Mouse (Mus musculus) small intestine, adult 10 weeks (tissue): Measurements from ENCODE around the gene Olfr902. TPM values are rescaled to one million over a fixed set of nuclear protein-coding genes. Genes with fewer than 3 reads are reported as not detected.

ENCODE experiments used
- polyA plus RNA-seq: library from polyadenylated mRNA; stranded (reverse); fragments of 350-450 nt; fragmentation: Illumina TruSeq; extraction: RNeasy Lipid Tissue Mini Kit (QIAGEN cat#74804); gene quantifications from one replicate; pipeline ENCODE4 v1.2.3, GENCODE M21; 2014; ENCODE audit warnings: low replicate concordance

Olfr902 gene
- polyA plus RNA-seq: not detected

DNA sequence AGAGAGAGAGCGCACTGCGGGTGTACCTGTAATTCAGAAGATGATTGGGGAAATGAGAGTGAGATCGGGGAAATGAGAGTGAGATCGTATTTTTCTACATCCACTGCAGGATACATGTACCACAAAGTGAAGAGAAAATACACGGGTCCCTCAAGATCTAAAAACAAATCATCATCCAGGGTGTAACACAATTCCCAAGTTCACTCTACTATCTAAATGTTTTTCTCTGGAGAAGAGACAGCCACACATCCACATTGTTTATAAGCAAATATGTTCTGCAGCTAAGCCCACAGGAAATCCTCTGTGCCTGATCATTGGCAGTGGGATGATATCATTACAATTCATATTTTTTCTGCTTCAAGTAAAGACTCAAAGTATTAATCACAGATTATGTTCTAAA, at the start of gene Olfr902:
Gene Olfr902, plus strand, starts transcription at position 301 of the 400 bp plus-strand sequence.

GRCm38 (mm10) chr9:38401398-38401797, 46.1 kb upstream of the Olfr902 start, which contains the start of gene Olfr147:
Olfr147 (plus strand) TSS chr9:38401698.

DNA sequence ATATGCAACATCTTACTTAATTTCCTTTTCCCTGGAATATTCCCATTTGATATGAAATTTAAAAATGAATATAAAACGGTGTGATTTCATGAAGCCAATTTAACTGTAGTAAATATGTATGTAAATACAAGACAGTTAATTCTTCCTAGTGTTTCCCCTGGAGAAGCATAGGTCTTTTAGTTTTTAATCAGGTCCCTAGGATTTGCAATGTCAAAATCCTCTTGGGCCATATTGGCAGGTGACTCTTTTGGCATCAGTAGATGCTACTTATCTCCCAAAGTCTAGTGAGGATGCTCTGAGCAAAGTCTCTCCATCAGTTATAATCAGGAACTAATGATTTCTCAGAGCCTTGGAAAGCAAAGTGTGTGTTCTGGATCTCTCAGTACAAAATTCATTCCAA, 18.3 kb upstream of the Olfr902 start, which contains the start of gene Olfr901:
Gene Olfr901, plus strand, starts transcription at position 301 of the 400 bp plus-strand sequence.

GRCm38 (mm10) chr9:38462844-38463243, 15.4 kb downstream of the Olfr902 start, which contains the start of gene Olfr904:
Olfr904 (plus strand) TSS chr9:38463144.

DNA sequence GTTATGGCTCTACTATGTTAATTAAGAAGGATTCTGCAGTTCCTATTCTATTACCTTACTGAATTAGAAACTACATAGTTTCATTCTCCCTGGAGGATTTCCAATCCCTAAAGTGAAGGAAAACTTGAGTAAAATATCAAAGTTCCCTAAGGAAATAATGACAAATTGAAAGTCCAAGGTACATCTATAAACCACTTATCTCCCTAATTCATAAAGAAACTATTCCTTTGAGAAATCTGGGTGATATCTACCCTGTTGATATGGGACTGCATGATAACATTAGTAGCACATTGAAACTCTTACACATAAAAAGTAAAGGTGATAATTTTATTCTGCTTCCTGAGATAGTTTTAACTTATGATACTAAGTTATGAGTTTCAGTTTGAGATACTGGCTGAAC, 23.4 kb downstream of the Olfr902 start, which contains the start of gene Olfr905:
Gene Olfr905, plus strand, starts transcription at position 301 of the 400 bp plus-strand sequence.

DNA sequence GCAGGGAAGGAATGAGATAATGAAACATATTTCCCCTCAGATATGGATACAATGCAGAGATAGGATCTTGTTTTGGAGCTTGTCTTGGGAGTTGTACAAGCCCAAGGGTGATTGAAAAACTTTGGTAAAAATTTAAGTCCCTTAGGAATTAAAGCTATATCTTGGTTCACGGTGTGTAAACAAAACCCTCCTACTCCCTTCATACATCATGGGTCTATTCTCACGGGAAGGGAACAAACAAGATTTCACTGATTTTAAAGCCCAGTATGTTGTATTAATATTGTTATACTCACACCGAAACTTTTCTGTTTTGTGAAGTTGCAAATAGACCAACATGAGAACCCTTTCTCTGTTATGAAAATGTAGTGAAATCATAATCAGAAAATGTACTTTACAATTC, 39.3 kb downstream of the Olfr902 start, which contains the start of gene Olfr906:
Gene Olfr906, plus strand, starts transcription at position 301 of the 400 bp plus-strand sequence.

DNA sequence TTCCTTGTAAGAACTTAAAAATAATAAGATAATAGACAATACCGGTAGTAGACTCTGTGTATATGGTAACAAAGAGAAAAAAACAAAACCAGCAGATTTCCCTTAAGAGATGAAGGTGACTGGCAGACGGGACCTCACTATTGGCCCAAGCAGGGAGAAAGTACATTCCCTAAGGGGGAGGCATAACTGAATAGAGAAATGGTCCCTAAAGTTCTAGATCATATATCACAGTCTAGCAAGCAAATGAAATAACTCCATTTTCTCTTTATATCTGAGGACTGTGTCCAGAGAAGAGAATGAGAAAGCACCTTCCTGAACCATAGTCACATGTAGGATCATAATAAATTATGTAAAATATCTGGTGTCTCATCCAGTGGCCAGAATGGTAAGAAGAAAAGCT, 48.0 kb downstream of the Olfr902 start, which contains the start of gene Olfr907:
Gene Olfr907, plus strand, starts transcription at position 301 of the 400 bp plus-strand sequence.

Other genes with a start within 250 kb of the Olfr902 start
- not detected for gene Olfr893, start 239.3 kb upstream of the Olfr902 start, polyA plus RNA-seq
- not detected for gene Olfr894, start 229.6 kb upstream of the Olfr902 start, polyA plus RNA-seq
- gene Olfr143, start 194.9 kb upstream of the Olfr902 start, polyA plus RNA-seq: not detected
- gene Olfr895, start 179.8 kb upstream of the Olfr902 start, polyA plus RNA-seq: not detected
- not detected for gene Olfr896-ps1, start 156.5 kb upstream of the Olfr902 start, polyA plus RNA-seq
- gene Olfr25, start 118.6 kb upstream of the Olfr902 start, polyA plus RNA-seq: not detected
- gene Olfr898, start 99.2 kb upstream of the Olfr902 start, polyA plus RNA-seq: not detected
- gene Olfr250, start 80.8 kb upstream of the Olfr902 start, polyA plus RNA-seq: not detected
- gene Olfr251, start 70.6 kb upstream of the Olfr902 start, polyA plus RNA-seq: not detected
- gene Olfr147, start 46.0 kb upstream of the Olfr902 start, polyA plus RNA-seq: not detected
- not detected for gene Olfr901, start 18.2 kb upstream of the Olfr902 start, polyA plus RNA-seq
- gene Olfr904, start 15.5 kb downstream of the Olfr902 start, polyA plus RNA-seq: not detected
- gene Olfr905, start 23.5 kb downstream of the Olfr902 start, polyA plus RNA-seq: not detected
- not detected for gene Olfr906, start 39.4 kb downstream of the Olfr902 start, polyA plus RNA-seq
- not detected for gene Olfr907, start 48.1 kb downstream of the Olfr902 start, polyA plus RNA-seq
- gene Olfr911-ps1, start 73.9 kb downstream of the Olfr902 start, polyA plus RNA-seq: not detected
- gene Olfr910, start 90.2 kb downstream of the Olfr902 start, polyA plus RNA-seq: not detected
- not detected for gene Olfr912, start 132.5 kb downstream of the Olfr902 start, polyA plus RNA-seq
- gene Olfr913, start 145.1 kb downstream of the Olfr902 start, polyA plus RNA-seq: not detected
- gene Olfr914, start 157.4 kb downstream of the Olfr902 start, polyA plus RNA-seq: not detected
- gene Olfr916, start 212.2 kb downstream of the Olfr902 start, polyA plus RNA-seq: not detected
- gene Olfr917, start 218.2 kb downstream of the Olfr902 start, polyA plus RNA-seq: not detected
- not detected for gene Olfr918, start 226.9 kb downstream of the Olfr902 start, polyA plus RNA-seq